In genomic region chr19:46647254-46647653, GRCm38 (mm10) we compare ENCODE assay signal across 27 mouse cellular contexts. TPM values are rescaled to one million over a fixed set of nuclear protein-coding genes. Genes with fewer than 3 reads are reported as not detected.
A peak's percentile ranks its signal among the peaks of the same experiment; 100 is the strongest.
DNase-seq lines count a peak whose midpoint lies in the region; ATAC-seq and TF ChIP-seq lines count a peak whose summit lies in the region.
"Had no signal": no experiment of that assay in that cellular context is flagged by ENCODE, and none has a peak within 500 bp of the region (broad histone marks: within the 10 kb centered on the region; RNA-seq: fewer than 3 reads in every experiment).

No protein-coding gene starts in this region.

- ATAC-seq in kidney, embryonic 15.5 days (replicated peaks; ENCODE audit: low FRiP score): no peak
- no peak for ATAC-seq in kidney, embryonic 14.5 days (ENCODE audit: low FRiP score, low TSS enrichment)
- no peak for ATAC-seq in embryonic facial prominence, embryonic 13.5 days (ENCODE audit: insufficient number of reproducible peaks, insufficient read depth, low FRiP score, low TSS enrichment, low read depth)
- no peak for ATAC-seq in heart, embryonic 16.5 days (replicated peaks; ENCODE audit: extremely low read depth, insufficient read depth, low FRiP score)
- ATAC-seq: forebrain, embryonic 15.5 days had no signal

- DNase-seq in gastrocnemius, adult 2 months: peak; percentile 72
- DNase-seq in gastrocnemius, postnatal 10 days: no peak
- DNase-seq in cerebellum, postnatal 14 days: no peak
- DNase-seq in thymus, postnatal 10 days (ENCODE audit: low spot score in 2 of 2): no peak
- DNase-seq: cerebellum, adult 9-11 months; lung, adult 2 months; lung, postnatal 4 days; retina, postnatal 1 day; thymus, adult 2 months had no signal

- no peak overlapping the region for H3K4me2 ChIP-seq in kidney, embryonic 15.5 days
- no peak overlapping the region for H3K4me2 ChIP-seq in kidney, embryonic 14.5 days (replicated peaks; ENCODE audit: low read depth, low read length)
- H3K4me2 ChIP-seq in embryonic facial prominence, embryonic 13.5 days: no peak overlapping the region
- no peak overlapping the region for H3K4me2 ChIP-seq in heart, embryonic 16.5 days (ENCODE audit: low read depth, low read length)
- H3K4me2 ChIP-seq: forebrain, embryonic 15.5 days; heart, embryonic 13.5 days; hindbrain, embryonic 12.5 days; stomach, embryonic 15.5 days had no signal

- no peak for TF ChIP-seq CTCF in gastrocnemius, adult 2 months (IDR thresholded peaks at IDR 0.05)

- 39% methylated on average over 3 of the region's 3 CpGs for WGBS in kidney, embryonic 15.5 days
- 43% methylated on average over 3 of the region's 3 CpGs for WGBS in kidney, embryonic 14.5 days
- 51% methylated on average over 3 of the region's 3 CpGs for WGBS in embryonic facial prominence, embryonic 13.5 days
- 57% methylated on average over 3 of the region's 3 CpGs for WGBS in heart, embryonic 16.5 days

- peaks cover 32% of the 10 kb centered on the region for H3K36me3 ChIP-seq in kidney, embryonic 15.5 days
- peaks cover 23% of the 10 kb centered on the region for H3K36me3 ChIP-seq in kidney, embryonic 14.5 days (ENCODE audit: control insufficient read depth, insufficient read depth, low read length)
- peaks cover 19% of the 10 kb centered on the region for H3K36me3 ChIP-seq in embryonic facial prominence, embryonic 13.5 days
- H3K36me3 ChIP-seq in heart, embryonic 16.5 days (ENCODE audit: control insufficient read depth, insufficient read depth): peaks cover 16% of the 10 kb centered on the region; the same call in 1 of the 2 replicates

- H3K9ac ChIP-seq in kidney, embryonic 15.5 days: no peak overlapping the region
- no peak overlapping the region for H3K9ac ChIP-seq in kidney, embryonic 14.5 days (ENCODE audit: low read depth, low read length)
- H3K9ac ChIP-seq in embryonic facial prominence, embryonic 13.5 days: no peak overlapping the region
- H3K9ac ChIP-seq in heart, embryonic 16.5 days (ENCODE audit: low read length): no peak overlapping the region
- H3K9ac ChIP-seq: forebrain, embryonic 15.5 days; hindbrain, embryonic 12.5 days; stomach, embryonic 15.5 days had no signal

- H3K9me3 ChIP-seq in kidney, embryonic 15.5 days (replicated peaks): no peaks in the 10 kb centered on the region
- H3K9me3 ChIP-seq in kidney, embryonic 14.5 days (ENCODE audit: control insufficient read depth, low read length): no peaks in the 10 kb centered on the region
- no peaks in the 10 kb centered on the region for H3K9me3 ChIP-seq in embryonic facial prominence, embryonic 13.5 days
- H3K9me3 ChIP-seq in heart, embryonic 16.5 days (replicated peaks; ENCODE audit: control insufficient read depth, low read length): no peaks in the 10 kb centered on the region
- H3K9me3 ChIP-seq: forebrain, embryonic 15.5 days; heart, embryonic 13.5 days; hindbrain, embryonic 12.5 days; limb, embryonic 10.5 days; stomach, embryonic 15.5 days had no signal

- peaks cover 53% of the 10 kb centered on the region for H3K4me1 ChIP-seq in kidney, embryonic 15.5 days
- peaks cover 49% of the 10 kb centered on the region for H3K4me1 ChIP-seq in kidney, embryonic 14.5 days (ENCODE audit: control insufficient read depth, insufficient read depth, low read length)
- peaks cover 63% of the 10 kb centered on the region for H3K4me1 ChIP-seq in embryonic facial prominence, embryonic 13.5 days
- H3K4me1 ChIP-seq in heart, embryonic 16.5 days (ENCODE audit: control insufficient read depth, insufficient read depth, low read length): peaks cover 51% of the 10 kb centered on the region

- H3K4me3 ChIP-seq in gastrocnemius, adult 2 months: peak overlapping the region; percentile 65; the same call in 1 of the 2 replicates
- H3K4me3 ChIP-seq in kidney, embryonic 15.5 days (replicated peaks): no peak overlapping the region
- H3K4me3 ChIP-seq in kidney, embryonic 14.5 days (ENCODE audit: low read length): no peak overlapping the region
- no peak overlapping the region for H3K4me3 ChIP-seq in embryonic facial prominence, embryonic 13.5 days
- no peak overlapping the region for H3K4me3 ChIP-seq in heart, embryonic 16.5 days (ENCODE audit: low read length)
- H3K4me3 ChIP-seq: erythroblast, embryonic 14.5 days; forebrain, embryonic 15.5 days; heart, embryonic 13.5 days; hindbrain, embryonic 12.5 days; limb, embryonic 10.5 days; stomach, embryonic 15.5 days had no signal

- no peaks in the 10 kb centered on the region for H3K27me3 ChIP-seq in kidney, embryonic 15.5 days
- no peaks in the 10 kb centered on the region for H3K27me3 ChIP-seq in kidney, embryonic 14.5 days (ENCODE audit: control insufficient read depth, insufficient read depth, low read length)
- H3K27me3 ChIP-seq in embryonic facial prominence, embryonic 13.5 days: no peaks in the 10 kb centered on the region
- no peaks in the 10 kb centered on the region for H3K27me3 ChIP-seq in heart, embryonic 16.5 days (ENCODE audit: control insufficient read depth, insufficient read depth, low read length)
- H3K27me3 ChIP-seq: CH12.LX; forebrain, embryonic 15.5 days; heart, embryonic 13.5 days; hindbrain, embryonic 12.5 days; stomach, embryonic 15.5 days had no signal

- H3K27ac ChIP-seq in gastrocnemius, adult 2 months: peak overlapping the region; percentile 95
- peak overlapping the region; percentile 85; the same call in 1 of the 2 replicates for H3K27ac ChIP-seq in kidney, embryonic 15.5 days
- no peak overlapping the region for H3K27ac ChIP-seq in kidney, embryonic 14.5 days (ENCODE audit: low read depth, low read length)
- peak overlapping the region; percentile 78; the same call in 1 of the 2 replicates for H3K27ac ChIP-seq in embryonic facial prominence, embryonic 13.5 days
- peak overlapping the region; percentile 14; the same call in 1 of the 2 replicates for H3K27ac ChIP-seq in heart, embryonic 16.5 days (ENCODE audit: low read length)
- H3K27ac ChIP-seq: forebrain, embryonic 15.5 days; hindbrain, embryonic 12.5 days; limb, embryonic 10.5 days; stomach, embryonic 15.5 days had no signal

- intact Hi-C loops in gastrocnemius, adult 2 months (cut with DNase I): no loop called here

RNA-seq across cellular contexts. Expression of gene Cyp17a1, which starts 25.7 kb away (rescaled TPM):
- total RNA-seq in gastrocnemius, adult 2 months (2021): not detected
- total RNA-seq in gastrocnemius, postnatal 10 days (2021): not detected
- 0.12 and 0.79 TPM in 2 replicates for polyA plus RNA-seq in kidney, embryonic 15.5 days (2015; fragmentation: Nextera tagmentation; extraction: Ambion mirVana)
- not detected in 2 replicates for polyA plus RNA-seq in kidney, embryonic 14.5 days (2014; fragmentation: Nextera tagmentation; extraction: Ambion mirVana)
- polyA plus RNA-seq in embryonic facial prominence, embryonic 13.5 days (2015; fragmentation: Nextera tagmentation; extraction: Ambion mirVana): not detected in 2 replicates
- polyA plus RNA-seq in heart, embryonic 16.5 days (2015; fragmentation: Nextera tagmentation; extraction: Ambion mirVana): 1.00 and 1.7 TPM in 2 replicates
- total RNA-seq: CH12.LX; layer of hippocampus, adult 8-10 months; left cerebral cortex, adult 18-20 months; MEL; midbrain, postnatal 0 days had no signal
- polyA plus RNA-seq: brain, embryonic 14.5 days; erythroblast, embryonic 14.5 days; forebrain, embryonic 15.5 days; hindbrain, embryonic 12.5 days; limb, embryonic 10.5 days; midbrain, postnatal 0 days; neural tube, embryonic 11.5 days; stomach, embryonic 15.5 days; urinary bladder, adult 2 months had no signal

RNA-seq across cellular contexts. Expression of gene Borcs7, which starts 42.5 kb away (rescaled TPM):
- total RNA-seq in gastrocnemius, adult 2 months (2021): 10 to 100 TPM; 12.1 to 12.2 TPM
- 10 to 100 TPM; 14.6 to 16.9 TPM for total RNA-seq in gastrocnemius, postnatal 10 days (2021)
- 17.5 and 17.9 TPM in 2 replicates for polyA plus RNA-seq in kidney, embryonic 15.5 days (2015; fragmentation: Nextera tagmentation; extraction: Ambion mirVana)
- polyA plus RNA-seq in kidney, embryonic 14.5 days (2014; fragmentation: Nextera tagmentation; extraction: Ambion mirVana): 19.9 and 20.1 TPM in 2 replicates
- 14.6 and 17.4 TPM in 2 replicates for polyA plus RNA-seq in embryonic facial prominence, embryonic 13.5 days (2015; fragmentation: Nextera tagmentation; extraction: Ambion mirVana)
- polyA plus RNA-seq in heart, embryonic 16.5 days (2015; fragmentation: Nextera tagmentation; extraction: Ambion mirVana): 13.7 and 14.9 TPM in 2 replicates

RNA-seq across cellular contexts. Expression of gene Wbp1l, which starts 48.4 kb away (rescaled TPM):
- total RNA-seq in gastrocnemius, adult 2 months (2021): 100 to 1,000 TPM in 1 of 2 experiments, 10 to 100 TPM in 1; 65.4 to 101 TPM
- total RNA-seq in gastrocnemius, postnatal 10 days (2021): 10 to 100 TPM; 38.3 to 41.6 TPM
- 46.4 and 51.3 TPM in 2 replicates for polyA plus RNA-seq in kidney, embryonic 15.5 days (2015; fragmentation: Nextera tagmentation; extraction: Ambion mirVana)
- 26.2 and 46.1 TPM in 2 replicates for polyA plus RNA-seq in kidney, embryonic 14.5 days (2014; fragmentation: Nextera tagmentation; extraction: Ambion mirVana)
- 41.9 and 42.5 TPM in 2 replicates for polyA plus RNA-seq in embryonic facial prominence, embryonic 13.5 days (2015; fragmentation: Nextera tagmentation; extraction: Ambion mirVana)
- 60.5 and 63.3 TPM in 2 replicates for polyA plus RNA-seq in heart, embryonic 16.5 days (2015; fragmentation: Nextera tagmentation; extraction: Ambion mirVana)
